Comparison of ENCODE assay signal across 25 mouse cellular contexts in the genomic region with DNA sequence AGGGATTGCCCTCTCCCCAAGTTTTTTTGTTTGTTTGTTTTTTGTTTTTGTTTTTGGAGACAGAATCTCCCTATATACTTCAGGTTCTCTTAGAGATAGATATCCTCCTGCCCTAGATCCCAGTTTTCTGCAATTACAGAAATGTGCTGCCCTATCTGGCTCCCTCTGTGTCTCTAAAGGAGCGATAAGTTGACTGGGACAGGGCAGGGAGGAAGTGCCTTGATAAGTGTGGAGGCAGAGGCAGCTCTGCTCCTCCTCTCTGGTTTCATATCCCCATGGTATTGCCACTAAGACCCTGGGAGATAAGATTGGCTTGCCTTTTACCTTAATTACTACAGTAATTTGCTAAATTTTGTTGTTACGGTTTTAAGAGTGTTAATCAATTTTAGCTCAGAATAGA.
"Had no signal": no experiment of that assay in that cellular context is flagged by ENCODE, and none has a peak within 500 bp of the region (broad histone marks: within the 10 kb centered on the region; RNA-seq: fewer than 3 reads in every experiment).

No protein-coding gene starts in this region.

- H3K27ac ChIP-seq: heart, adult 2 months; heart, embryonic 13.5 days; heart, embryonic 15.5 days; hindbrain, embryonic 13.5 days; hindbrain, embryonic 15.5 days; hindbrain, postnatal 0 days; kidney, embryonic 15.5 days; kidney, postnatal 0 days; limb, embryonic 13.5 days; limb, embryonic 15.5 days; liver, embryonic 15.5 days had no signal

- H3K27me3 ChIP-seq: heart, embryonic 13.5 days; heart, embryonic 15.5 days; hindbrain, embryonic 13.5 days; hindbrain, embryonic 15.5 days; kidney, embryonic 15.5 days; limb, embryonic 13.5 days; limb, embryonic 15.5 days; liver, embryonic 15.5 days had no signal

- H3K4me1 ChIP-seq: hindbrain, embryonic 13.5 days; hindbrain, embryonic 15.5 days; kidney, embryonic 15.5 days; limb, embryonic 13.5 days; limb, embryonic 15.5 days; liver, embryonic 15.5 days had no signal

- DNase-seq: gastrocnemius, postnatal 14 days; gastrocnemius, postnatal 36 days; heart, adult 11 months; heart, adult 2 months; heart, postnatal 14 days; heart, postnatal 36 days; kidney, adult 18-20 months; kidney, adult 8-10 months; kidney, postnatal 14 days; kidney, postnatal 36 days; layer of hippocampus, adult 9-11 months; layer of hippocampus, postnatal 36 days; left cerebral cortex, postnatal 4 days had no signal

- ATAC-seq: hindbrain, postnatal 0 days; intestine, postnatal 0 days had no signal

- H3K4me3 ChIP-seq: heart, adult 2 months; heart, embryonic 13.5 days; heart, embryonic 15.5 days; hindbrain, embryonic 13.5 days; hindbrain, embryonic 15.5 days; kidney, embryonic 15.5 days; limb, embryonic 13.5 days; limb, embryonic 15.5 days; liver, embryonic 15.5 days had no signal

- H3K36me3 ChIP-seq: heart, embryonic 13.5 days; heart, embryonic 15.5 days; hindbrain, embryonic 15.5 days; kidney, embryonic 15.5 days; limb, embryonic 15.5 days; liver, embryonic 15.5 days had no signal

- H3K9ac ChIP-seq: heart, embryonic 13.5 days; heart, embryonic 15.5 days; hindbrain, embryonic 13.5 days; hindbrain, embryonic 15.5 days; kidney, embryonic 15.5 days; limb, embryonic 13.5 days; limb, embryonic 15.5 days; liver, embryonic 15.5 days had no signal

- H3K9me3 ChIP-seq: heart, embryonic 13.5 days; heart, embryonic 15.5 days; hindbrain, embryonic 13.5 days; hindbrain, embryonic 15.5 days; kidney, embryonic 15.5 days; limb, embryonic 13.5 days; limb, embryonic 15.5 days; liver, embryonic 15.5 days had no signal

- H3K4me2 ChIP-seq: heart, embryonic 11.5 days; heart, embryonic 13.5 days; heart, embryonic 15.5 days; hindbrain, embryonic 13.5 days; hindbrain, embryonic 15.5 days; kidney, embryonic 15.5 days; limb, embryonic 13.5 days; limb, embryonic 15.5 days; liver, embryonic 15.5 days had no signal
